Comparison of ENCODE assay signal across 18 mouse cellular contexts in the genomic region with DNA sequence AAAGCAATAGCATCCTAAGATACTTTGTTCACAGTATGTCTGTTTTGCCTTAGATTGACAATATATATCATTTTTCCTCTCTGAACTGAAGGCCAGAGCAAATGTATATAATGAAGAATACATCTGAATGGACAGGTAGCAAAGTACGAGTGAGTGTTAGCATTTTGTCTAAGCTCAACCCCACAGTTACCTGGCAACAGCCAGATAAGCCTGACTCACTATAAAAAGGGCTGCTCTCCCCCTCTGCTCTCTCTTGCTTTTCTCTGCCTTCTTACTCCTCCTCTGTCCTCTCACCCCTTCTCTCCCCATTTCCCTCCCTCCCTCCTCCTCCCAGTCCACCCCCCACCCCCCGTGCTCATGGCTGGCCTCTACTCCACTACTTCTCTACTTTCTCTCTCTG. TPM values are rescaled to one million over a fixed set of nuclear protein-coding genes. Genes with fewer than 3 reads are reported as not detected.
"Had no signal": no experiment of that assay in that cellular context is flagged by ENCODE, and none has a peak within 500 bp of the region (broad histone marks: within the 10 kb centered on the region; RNA-seq: fewer than 3 reads in every experiment).

No protein-coding gene starts in this region.

- ATAC-seq: midbrain, embryonic 16.5 days had no signal

- H3K9ac ChIP-seq: lung, embryonic 14.5 days; midbrain, embryonic 12.5 days; neural tube, embryonic 13.5 days; neural tube, embryonic 15.5 days; stomach, embryonic 15.5 days had no signal

- H3K4me3 ChIP-seq: midbrain, embryonic 10.5 days; midbrain, embryonic 12.5 days; myocyte; neural tube, embryonic 13.5 days; neural tube, embryonic 15.5 days; stomach, embryonic 15.5 days had no signal

- H3K9me3 ChIP-seq: midbrain, embryonic 10.5 days; midbrain, embryonic 12.5 days; neural tube, embryonic 13.5 days; neural tube, embryonic 15.5 days; stomach, embryonic 15.5 days had no signal

- DNase-seq: lung, adult 18-20 months; lung, embryonic 14.5 days; lung, postnatal 10 days; lung, postnatal 4 days; midbrain, embryonic 14.5 days; right cerebral cortex, postnatal 14 days; thymus, adult 18-20 months; thymus, postnatal 14 days; thymus, postnatal 36 days had no signal

- H3K27me3 ChIP-seq: midbrain, embryonic 12.5 days; neural tube, embryonic 13.5 days; neural tube, embryonic 15.5 days; stomach, embryonic 15.5 days had no signal

- H3K4me1 ChIP-seq: midbrain, embryonic 10.5 days; midbrain, embryonic 12.5 days; neural tube, embryonic 13.5 days; neural tube, embryonic 15.5 days; stomach, embryonic 15.5 days had no signal

- H3K4me2 ChIP-seq: lung, embryonic 14.5 days; midbrain, embryonic 12.5 days; neural tube, embryonic 13.5 days; neural tube, embryonic 15.5 days; stomach, embryonic 15.5 days had no signal

- H3K36me3 ChIP-seq: midbrain, embryonic 10.5 days; midbrain, embryonic 12.5 days; neural tube, embryonic 13.5 days; neural tube, embryonic 15.5 days; stomach, embryonic 15.5 days had no signal

- H3K27ac ChIP-seq: midbrain, embryonic 10.5 days; midbrain, embryonic 12.5 days; neural tube, embryonic 13.5 days; neural tube, embryonic 15.5 days; stomach, embryonic 15.5 days had no signal

RNA-seq across cellular contexts. Expression of a gene that starts 20.3 kb away (rescaled TPM):
- polyA plus RNA-seq: liver, embryonic 16.5 days; midbrain, embryonic 12.5 days; midbrain, embryonic 14.5 days; neural tube, embryonic 13.5 days; spleen, adult 2 months had no signal

RNA-seq across cellular contexts. Expression of a gene that starts 48.3 kb away (rescaled TPM):
- polyA plus RNA-seq: spleen, adult 2 months had no signal
